Mouse (Mus musculus): ENCODE data around the gene Sytl4.

GRCm38 (mm10) chrX:133888111-133888510 lies 93.5 kb downstream of the Sytl4 start:
- TF ChIP-seq TCF12 (IDR thresholded peaks at IDR 0.05; ENCODE audit: insufficient read depth, poor library complexity, severe bottlenecking) (no peak), POLR2AphosphoS2 (IDR thresholded peaks at IDR 0.05; ENCODE audit: insufficient read length, low read depth) (no peak), E2F4 (IDR thresholded peaks at IDR 0.05; ENCODE audit: insufficient read depth) (no peak), USF1 (IDR thresholded peaks at IDR 0.05; ENCODE audit: low read depth) (no peak), POLR2A (IDR thresholded peaks at IDR 0.05; ENCODE audit: insufficient read length, low read depth) (no peak)

All from myocyte (in vitro differentiated cells).